Mouse (Mus musculus) heart, postnatal 0 days (tissue): Measurements from ENCODE around the gene Abcc12. TPM values are rescaled to one million over a fixed set of nuclear protein-coding genes. Genes with fewer than 3 reads are reported as not detected.

Experiments
- ATAC-seq: fragments of 200-750 bp; cut with Nextera tagmentation; 2 replicates; pipeline ENCODE4 v1.8.0; 2017; ENCODE audit warnings: low read depth, moderate number of reproducible peaks, moderate library complexity; ENCODE audit not compliant: insufficient read depth
- DNase-seq: peaks from one replicate; pipeline ENCODE4 v3.0.0-alpha.2; 2016; ENCODE audit warnings: low spot score
- H3K27ac ChIP-seq: fragments of 300-500 bp; sonication (generic); 2 replicates; pipeline ENCODE4 v1.5.1; 2014; ENCODE audit warnings: low read depth, mild to moderate bottlenecking
- H3K27me3 ChIP-seq: fragments of 300-500 bp; sonication (generic); 2 replicates; pipeline ENCODE4 v1.6.1; 2014; ENCODE audit warnings: low read length, mixed read lengths; ENCODE audit not compliant: control insufficient read depth, insufficient read depth
- H3K36me3 ChIP-seq: fragments of 300-500 bp; sonication (generic); replicated peaks from 2 replicates; pipeline ENCODE4 v1.6.1; 2014; ENCODE audit warnings: low read length, mixed read lengths; ENCODE audit not compliant: control insufficient read depth, insufficient read depth
- H3K4me1 ChIP-seq: fragments of 300-500 bp; sonication (generic); 2 replicates; pipeline ENCODE4 v1.6.1; 2014; ENCODE audit warnings: antibody characterized with exemption; ENCODE audit not compliant: control insufficient read depth, insufficient read depth
- H3K4me2 ChIP-seq: fragments of 300-500 bp; sonication (generic); 2 replicates; pipeline ENCODE4 v1.6.1; 2014; ENCODE audit warnings: low read depth, mild to moderate bottlenecking, low read length, moderate library complexity
- H3K4me3 ChIP-seq: fragments of 300-500 bp; sonication (generic); 2 replicates; pipeline ENCODE4 v1.5.1; 2014; ENCODE audit warnings: low read depth, low read length
- H3K9ac ChIP-seq: fragments of 300-500 bp; sonication (generic); replicated peaks from 2 replicates; pipeline ENCODE4 v1.6.1; 2014; ENCODE audit warnings: low read depth, low read length, mixed read lengths
- H3K9me3 ChIP-seq: fragments of 300-500 bp; sonication (generic); replicated peaks from 2 replicates; pipeline ENCODE4 v1.6.1; 2016; ENCODE audit warnings: low read length; ENCODE audit not compliant: control insufficient read depth
- CTCF ChIP-seq: IDR thresholded peaks from 2 replicates; pipeline ENCODE4 v1.5.1; 2016; ENCODE audit warnings: antibody characterized with exemption, control low read depth, low read depth
- EP300 ChIP-seq: IDR thresholded peaks from 2 replicates; pipeline ENCODE4 v1.6.1; 2016; ENCODE audit warnings: antibody characterized with exemption, low read depth
- WGBS: fragments of 180-500 bp; shearing (Covaris S2); extraction: QIAGEN DNeasy Blood & Tissue Kit; methylation state at CpG from one replicate; pipeline ENCODE4 v1.1.7; 2014; 5-methylcytosine and 5-hydroxymethylcytosine counted together
- polyA plus RNA-seq: library from polyadenylated mRNA; unstranded; fragments of >200 nt; fragmentation: Nextera tagmentation; extraction: Ambion mirVana; gene quantifications from 2 replicates; pipeline ENCODE4 v1.2.1, GENCODE M21; 2015
- total RNA-seq: library from RNA; depleted of rRNA; stranded (reverse); fragments of >200 nt; gene quantifications from 2 replicates; pipeline ENCODE4 v1.2.3, GENCODE M21; 2014; ENCODE audit warnings: low replicate concordance

Gene Abcc12
- total and polyA plus RNA-seq, 2 experiments from 2014 or later: not detected

GRCm38 (mm10) chr8:86599299-86599698 is 18.8 kb upstream of the Abcc12 start:
- no peak for ATAC-seq
- 78% methylated on average over 6 of the region's 6 CpGs for whole genome bisulfite sequencing

GRCm38 (mm10) chr8:86597681-86598080 is 17.2 kb upstream of the Abcc12 start:
- Histone ChIP-seq H3K4me1 (no peaks in the 10 kb centered on the region), H3K27me3 (no peaks in the 10 kb centered on the region), H3K36me3 (no peaks in the 10 kb centered on the region), H3K9me3 (no peaks in the 10 kb centered on the region), H3K4me2 (no peak overlapping the region), H3K27ac (no peak overlapping the region), H3K9ac (no peak overlapping the region), H3K4me3 (no peak overlapping the region)
- no peak for DNase-seq
- no peak for ATAC-seq
- 77% methylated on average over 7 of the region's 7 CpGs for WGBS
- TF ChIP-seq EP300 (no peak), CTCF (no peak)

More at GRCm38 (mm10) chr8:86599299-86599698, 18.8 kb upstream of the Abcc12 start:
- Histone ChIP-seq H3K27ac (no peak overlapping the region), H3K4me3 (no peak overlapping the region), H3K9me3 (no peaks in the 10 kb centered on the region), H3K4me1 (no peaks in the 10 kb centered on the region), H3K9ac (no peak overlapping the region), H3K27me3 (no peaks in the 10 kb centered on the region), H3K4me2 (no peak overlapping the region), H3K36me3 (no peaks in the 10 kb centered on the region)
- no peak for DNase-seq
- no peak for TF ChIP-seq CTCF

GRCm38 (mm10) chr8:86595671-86596070 is 15.2 kb upstream of the Abcc12 start:
- Histone ChIP-seq H3K9me3 (no peaks in the 10 kb centered on the region), H3K4me1 (no peaks in the 10 kb centered on the region), H3K9ac (no peak overlapping the region), H3K27ac (no peak overlapping the region), H3K4me2 (no peak overlapping the region), H3K27me3 (no peaks in the 10 kb centered on the region), H3K36me3 (no peaks in the 10 kb centered on the region), H3K4me3 (no peak overlapping the region)
- no peak for ATAC-seq
- WGBS: 73% methylated on average over 5 of the region's 5 CpGs
- TF ChIP-seq EP300 (no peak), CTCF (no peak)
- DNase-seq: no peak

- H3K4me2 ChIP-seq: no peak overlapping the region
- H3K27me3 ChIP-seq: no peaks in the 10 kb centered on the region
- 51% methylated on average over 3 of the region's 3 CpGs for WGBS
- TF ChIP-seq CTCF (no peak), EP300 (no peak)
- no peaks in the 10 kb centered on the region for H3K36me3 ChIP-seq
- no peak overlapping the region for H3K9ac ChIP-seq
- no peak overlapping the region for H3K27ac ChIP-seq
- H3K4me1 ChIP-seq: no peaks in the 10 kb centered on the region
- H3K4me3 ChIP-seq: no peak overlapping the region
- no peak for ATAC-seq
- no peaks in the 10 kb centered on the region for H3K9me3 ChIP-seq
- DNase-seq: no peak
Measured at GRCm38 (mm10) chr8:86594159-86594796, 13.8 kb upstream of the Abcc12 start.

GRCm38 (mm10) chr8:86593099-86593498 is 12.6 kb upstream of the Abcc12 start:
- no peak for TF ChIP-seq CTCF
- TF ChIP-seq EP300: no peak
- DNase-seq (no peak), ATAC-seq (no peak)
- Histone ChIP-seq H3K4me2 (no peak overlapping the region), H3K9me3 (no peaks in the 10 kb centered on the region), H3K27me3 (no peaks in the 10 kb centered on the region), H3K4me1 (no peaks in the 10 kb centered on the region), H3K27ac (no peak overlapping the region), H3K4me3 (no peak overlapping the region), H3K36me3 (no peaks in the 10 kb centered on the region), H3K9ac (no peak overlapping the region)
- WGBS: 48% methylated on average over 10 of the region's 10 CpGs

GRCm38 (mm10) chr8:86588338-86588737 is 7.9 kb upstream of the Abcc12 start:
- Histone ChIP-seq H3K27ac (no peak overlapping the region), H3K36me3 (no peaks in the 10 kb centered on the region), H3K4me3 (no peak overlapping the region), H3K4me2 (no peak overlapping the region), H3K9me3 (no peaks in the 10 kb centered on the region), H3K9ac (no peak overlapping the region), H3K4me1 (no peaks in the 10 kb centered on the region), H3K27me3 (no peaks in the 10 kb centered on the region)
- TF ChIP-seq EP300: no peak
- TF ChIP-seq CTCF: no peak
- ATAC-seq: no peak
- no peak for DNase-seq
- 84% methylated on average over 5 of the region's 5 CpGs for WGBS
